Mouse (Mus musculus) C2C12 (cell line): ENCODE results near the gene Lsm14b. TPM values are rescaled to one million over a fixed set of nuclear protein-coding genes. Genes with fewer than 3 reads are reported as not detected.

Source experiments
- H3K27me3 ChIP-seq: one replicate; pipeline ENCODE4 v1.6.1; 2011; ENCODE audit not compliant: control insufficient read depth, insufficient read depth, insufficient read length
- H3K36me3 ChIP-seq: one replicate; pipeline ENCODE4 v1.6.1; 2011; ENCODE audit not compliant: control insufficient read depth, insufficient read depth
- H3K4me3 ChIP-seq: one replicate; pipeline ENCODE4 v1.5.1; 2011; ENCODE audit warnings: mild to moderate bottlenecking, control low read depth; ENCODE audit not compliant: poor library complexity, insufficient read depth, severe bottlenecking
- H3K79me2 ChIP-seq: one replicate; pipeline ENCODE4 v1.6.1; 2011; ENCODE audit not compliant: control insufficient read depth, insufficient read depth
- H3K79me3 ChIP-seq: one replicate; pipeline ENCODE4 v1.6.1; 2011; ENCODE audit warnings: low read depth, control low read depth
- H3ac ChIP-seq: one replicate; pipeline ENCODE3; 2011; ENCODE audit warnings: low read depth; ENCODE audit not compliant: control insufficient read depth, insufficient read length
- CEBPB ChIP-seq: IDR thresholded peaks from one replicate; pipeline ENCODE4 v1.6.1; 2011; ENCODE audit warnings: low read depth, mild to moderate bottlenecking, control low read depth, moderate library complexity
- CTCF ChIP-seq: IDR thresholded peaks from one replicate; pipeline ENCODE4 v1.5.1; 2011; ENCODE audit not compliant: control insufficient read depth, insufficient read depth, insufficient read length
- FOSL1 ChIP-seq: IDR thresholded peaks from one replicate; pipeline ENCODE4 v1.8.0; 2011; ENCODE audit warnings: mild to moderate bottlenecking, low read length; ENCODE audit not compliant: poor library complexity, insufficient read depth, severe bottlenecking
- MAX ChIP-seq: IDR thresholded peaks from one replicate; pipeline ENCODE4 v1.6.1; 2011; ENCODE audit warnings: mild to moderate bottlenecking, control low read depth
- MYOD1 ChIP-seq: IDR thresholded peaks from one replicate; pipeline ENCODE4 v1.6.1; 2011; ENCODE audit warnings: low read depth; ENCODE audit not compliant: control insufficient read depth, insufficient read length
- MYOG ChIP-seq: IDR thresholded peaks from one replicate; pipeline ENCODE4 v1.6.1; 2011; ENCODE audit not compliant: control insufficient read depth, insufficient read length; ENCODE audit errors: extremely low read depth
- USF1 ChIP-seq: IDR thresholded peaks from one replicate; pipeline ENCODE4 v1.6.1; 2011; ENCODE audit warnings: low read depth, mild to moderate bottlenecking, control low read depth, moderate library complexity
- polyA plus RNA-seq: library from polyadenylated mRNA; unstranded; fragments of >200 nt; fragmentation: generic; extraction: Trizol; gene quantifications from one replicate; pipeline ENCODE4 v1.2.1, GENCODE M21; 2012; ENCODE audit warnings: missing spikeins

The Lsm14b gene
- polyA plus RNA-seq, 1 experiment: 35.2 TPM

DNA sequence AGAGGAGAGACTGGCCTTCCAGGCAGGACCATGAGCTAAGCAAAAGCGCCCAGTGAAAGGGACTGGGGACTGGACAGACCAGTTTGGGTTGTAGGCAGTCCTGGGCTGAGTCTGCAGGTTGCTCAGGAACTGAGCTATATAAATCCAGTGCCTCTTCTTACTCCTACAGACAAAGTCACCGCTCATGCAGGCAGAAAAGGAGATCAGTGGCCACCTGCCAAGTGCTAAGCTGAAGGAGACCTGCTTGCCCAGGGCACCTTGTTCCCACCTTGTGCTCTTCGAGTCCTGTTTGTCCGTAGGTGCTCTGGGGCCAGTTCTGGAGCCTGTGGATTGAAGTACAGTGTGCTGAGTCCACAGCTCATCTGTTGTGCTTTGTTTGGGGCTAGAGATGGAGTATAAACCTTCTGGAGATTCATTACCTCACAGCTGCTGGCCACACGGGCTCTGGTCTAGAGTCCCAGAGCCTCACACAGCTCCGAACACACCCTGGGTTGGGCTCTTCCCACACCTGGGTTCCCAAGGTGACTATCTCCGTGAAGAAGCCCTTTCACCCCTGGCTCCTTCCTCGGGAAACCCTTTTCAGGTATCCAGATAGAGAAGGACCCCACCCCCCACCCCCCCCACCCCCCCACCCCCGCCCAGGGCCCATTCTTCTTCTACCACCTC, 18.3 kb upstream of the Lsm14b start:
- H3K79me2 ChIP-seq: no peaks in the 10 kb centered on the region
- TF ChIP-seq MYOG (no peak), FOSL1 (no peak), MAX (no peak), CTCF (no peak), USF1 (no peak), MYOD1 (no peak), CEBPB (no peak)
- no peaks in the 10 kb centered on the region for H3K36me3 ChIP-seq

DNA sequence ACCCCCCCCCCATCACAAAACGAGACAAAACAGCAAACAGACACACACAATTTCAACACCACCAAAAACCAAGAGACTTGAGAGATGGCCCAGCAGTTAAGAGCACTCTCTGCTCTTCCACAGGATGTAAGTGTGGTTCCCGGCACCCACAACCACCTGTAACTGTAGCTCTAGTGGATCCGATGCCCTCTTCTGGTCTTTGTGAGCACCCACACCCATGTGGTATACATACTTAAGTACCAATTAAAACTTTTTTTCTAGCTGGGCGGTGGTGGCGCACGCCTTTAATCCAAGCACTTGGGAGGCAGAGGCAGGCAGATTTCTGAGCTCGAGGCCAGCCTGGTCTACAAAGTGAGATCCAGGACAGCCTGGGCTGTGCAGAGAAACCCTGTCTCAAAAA, 14.1 kb upstream of the Lsm14b start:
- H3K36me3 ChIP-seq: no peaks in the 10 kb centered on the region
- H3ac ChIP-seq: no peak overlapping the region
- H3K4me3 ChIP-seq: no peak overlapping the region
- TF ChIP-seq MYOD1: no peak
- TF ChIP-seq FOSL1: no peak
- no peak for TF ChIP-seq CEBPB
- TF ChIP-seq MYOG: no peak
- TF ChIP-seq MAX: no peak
- TF ChIP-seq CTCF: no peak
- TF ChIP-seq USF1: no peak
- H3K79me3 ChIP-seq: no peaks in the 10 kb centered on the region
- H3K27me3 ChIP-seq: peaks cover 8% of the 10 kb centered on the region
- no peaks in the 10 kb centered on the region for H3K79me2 ChIP-seq

More for the DNA sequence above, 18.3 kb upstream of the Lsm14b start:
- Histone ChIP-seq H3K27me3 (peaks cover 11% of the 10 kb centered on the region), H3ac (no peak overlapping the region), H3K4me3 (no peak overlapping the region), H3K79me3 (no peaks in the 10 kb centered on the region)

DNA sequence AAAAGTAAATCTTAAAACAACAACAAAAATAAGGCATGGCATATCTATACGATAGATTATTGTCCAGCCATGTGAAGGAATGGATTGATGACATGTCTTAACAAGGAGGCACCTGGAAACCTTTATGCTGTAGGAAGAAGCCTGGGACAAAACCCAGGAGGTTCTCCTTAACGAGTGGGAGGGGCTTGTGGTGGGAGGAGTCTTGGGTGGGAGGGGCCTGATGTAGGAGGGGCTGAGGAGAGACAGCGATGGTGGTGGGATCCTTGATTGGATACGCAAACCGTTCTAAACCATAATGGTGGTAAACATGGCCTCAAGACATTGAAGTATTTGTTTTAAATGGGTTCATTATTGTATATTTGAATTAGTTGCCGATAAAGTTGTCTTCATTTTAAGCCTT, 13.4 kb upstream of the Lsm14b start:
- Histone ChIP-seq H3ac (no peak overlapping the region), H3K79me3 (no peaks in the 10 kb centered on the region), H3K36me3 (no peaks in the 10 kb centered on the region), H3K27me3 (peaks cover 10% of the 10 kb centered on the region), H3K79me2 (no peaks in the 10 kb centered on the region), H3K4me3 (no peak overlapping the region)
- no peak for TF ChIP-seq MYOG

DNA sequence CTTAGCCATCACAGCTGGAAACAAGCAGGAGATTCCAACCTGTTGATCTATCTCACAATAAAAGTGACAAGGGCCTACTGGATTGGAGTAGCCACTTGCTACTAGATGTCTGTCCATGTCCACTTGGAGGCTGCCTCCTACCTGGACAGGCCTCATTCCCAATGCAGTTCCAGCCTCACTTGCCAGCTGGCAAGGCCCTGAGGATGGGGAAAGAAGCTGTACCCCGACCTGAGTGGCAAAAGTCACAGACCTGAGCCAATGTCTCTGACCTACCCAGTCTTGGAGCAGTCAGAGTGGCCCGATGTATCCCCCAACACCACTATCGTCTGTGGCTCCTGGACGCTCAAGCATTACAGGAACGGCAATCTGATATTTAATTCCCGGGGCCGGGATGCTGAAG, 11.1 kb upstream of the Lsm14b start:
- Histone ChIP-seq H3K27me3 (peaks cover 12% of the 10 kb centered on the region), H3K4me3 (no peak overlapping the region), H3ac (no peak overlapping the region), H3K36me3 (no peaks in the 10 kb centered on the region), H3K79me2 (no peaks in the 10 kb centered on the region), H3K79me3 (no peaks in the 10 kb centered on the region)
- TF ChIP-seq MYOD1 (no peak), CEBPB (no peak), MYOG (no peak), CTCF (no peak), FOSL1 (no peak), MAX (no peak), USF1 (no peak)

DNA sequence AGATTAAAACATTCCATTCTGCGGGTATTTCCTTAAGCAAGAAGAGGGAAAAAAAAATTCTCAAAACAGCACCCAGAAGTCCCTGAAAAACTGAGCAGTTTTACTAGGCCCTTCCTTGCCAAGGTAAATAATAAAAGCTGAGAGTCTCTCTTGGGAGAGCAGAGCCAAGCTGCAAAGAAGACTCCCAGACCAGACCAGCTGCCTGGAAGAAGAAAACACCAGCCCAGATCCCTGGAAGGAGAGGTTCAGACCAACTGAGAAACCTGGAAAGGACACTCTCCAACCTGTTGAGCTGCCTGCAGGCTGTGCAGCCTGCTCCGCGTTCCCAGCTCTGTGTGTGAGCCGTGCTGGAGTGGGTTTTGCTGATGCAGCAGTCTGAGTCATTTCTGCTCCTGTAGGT, 7.2 kb upstream of the Lsm14b start:
- Histone ChIP-seq H3K36me3 (no peaks in the 10 kb centered on the region), H3K27me3 (peaks cover 44% of the 10 kb centered on the region)
- TF ChIP-seq FOSL1: no peak
- TF ChIP-seq CTCF: no peak
- no peak for TF ChIP-seq MAX
- TF ChIP-seq MYOD1: no peak
- TF ChIP-seq USF1: no peak
- no peak for TF ChIP-seq CEBPB
- no peak for TF ChIP-seq MYOG

DNA sequence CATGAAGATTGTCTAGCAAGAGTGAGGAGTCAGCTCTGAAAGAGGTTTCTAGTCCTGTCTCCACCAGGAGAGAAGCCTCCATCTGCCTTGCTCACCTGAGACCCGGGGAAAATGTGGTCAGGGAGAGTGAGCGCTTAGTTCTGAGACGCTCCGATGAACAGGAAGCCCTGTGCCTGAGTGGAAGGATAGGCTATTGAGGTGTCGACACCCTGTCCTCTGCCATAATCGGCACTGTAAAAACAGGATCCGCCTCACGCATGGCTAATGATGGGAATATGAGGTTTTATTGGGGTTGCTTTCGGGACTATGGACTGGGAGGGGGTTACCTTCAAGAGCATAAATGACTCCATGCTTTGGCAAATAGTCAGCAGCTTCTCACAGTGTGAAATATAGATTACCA, 6.2 kb upstream of the Lsm14b start:
- Histone ChIP-seq H3K79me3 (no peaks in the 10 kb centered on the region), H3ac (no peak overlapping the region), H3K4me3 (no peak overlapping the region), H3K36me3 (no peaks in the 10 kb centered on the region), H3K27me3 (peaks cover 44% of the 10 kb centered on the region), H3K79me2 (no peaks in the 10 kb centered on the region)
- TF ChIP-seq MAX (no peak), CEBPB (no peak), CTCF (no peak), FOSL1 (no peak), MYOG (no peak), MYOD1 (no peak), USF1 (no peak)

More for the DNA sequence above, 7.2 kb upstream of the Lsm14b start:
- Histone ChIP-seq H3K79me3 (no peaks in the 10 kb centered on the region), H3ac (no peak overlapping the region), H3K4me3 (no peak overlapping the region), H3K79me2 (no peaks in the 10 kb centered on the region)
